Mouse (Mus musculus): ENCODE results near the gene Klf2. TPM values are rescaled to one million over a fixed set of nuclear protein-coding genes. Genes with fewer than 3 reads are reported as not detected.
A peak's percentile ranks its signal among the peaks of the same experiment; 100 is the strongest.

Klf2 gene
- 2.7 and 4.3 TPM in 2 replicates for polyA plus RNA-seq (2015; fragmentation: Nextera tagmentation; extraction: Ambion mirVana)

DNA sequence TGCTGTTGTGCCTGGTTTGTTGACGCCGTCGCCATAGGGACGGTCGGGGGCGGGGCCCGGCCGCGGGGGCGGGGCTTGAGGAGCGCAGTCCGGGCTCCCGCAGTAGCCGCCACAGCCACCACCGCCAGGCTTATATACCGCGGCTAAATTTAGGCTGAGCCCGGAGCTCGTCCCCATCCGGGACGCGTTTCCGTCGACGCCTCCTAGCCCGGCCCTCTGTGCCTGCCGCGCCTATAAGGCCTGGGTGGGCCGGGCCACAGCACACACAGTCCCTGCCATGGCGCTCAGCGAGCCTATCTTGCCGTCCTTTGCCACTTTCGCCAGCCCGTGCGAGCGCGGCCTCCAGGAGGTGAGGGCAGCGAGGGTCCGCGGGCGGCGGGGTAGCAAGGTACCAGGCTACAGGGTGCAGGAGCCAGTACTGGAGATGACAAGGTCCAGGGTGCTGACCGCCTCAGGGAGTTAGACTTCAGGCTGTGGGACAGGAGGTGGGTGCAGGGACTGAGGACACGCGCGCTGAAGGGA lies at the start of gene Klf2:
Klf2 (plus strand) TSS at position 233 of the 522 bp plus-strand sequence.
- 0% methylated on average over 44 of the region's 46 CpGs for whole genome bisulfite sequencing
- Histone ChIP-seq H3K36me3 (no peaks in the 10 kb centered on the region), H3K4me1 (replicated peaks) (peaks cover 27% of the 10 kb centered on the region), H3K4me3 (replicated peaks) (peak within 1 kb of the TSS; percentile 50), H3K9me3 (no peaks in the 10 kb centered on the region), H3K9ac (replicated peaks) (peak within 1 kb of the TSS; percentile 59), H3K4me2 (replicated peaks) (peak within 1 kb of the TSS; percentile 81), H3K27ac (no peak within 1 kb of the TSS), H3K27me3 (peaks cover 60% of the 10 kb centered on the region)
- ATAC-seq, result peak; percentile 95

- H3K9me3 ChIP-seq, result no peaks in the 10 kb centered on the region
- WGBS, result 87% methylated on average over 12 of the region's 12 CpGs
- H3K27ac ChIP-seq, result no peak overlapping the region
- no peak for ATAC-seq
- no peaks in the 10 kb centered on the region for H3K27me3 ChIP-seq
- H3K4me2 ChIP-seq (replicated peaks), result no peak overlapping the region
- H3K36me3 ChIP-seq, result no peaks in the 10 kb centered on the region
- no peak overlapping the region for H3K9ac ChIP-seq (replicated peaks)
- no peak overlapping the region for H3K4me3 ChIP-seq (replicated peaks)
- no peaks in the 10 kb centered on the region for H3K4me1 ChIP-seq (replicated peaks)
These were observed 48.2 kb upstream of the Klf2 start for GRCm38 (mm10) chr8:72270606-72271005.

GRCm38 (mm10) chr8:72271051-72271660 lies 47.7 kb upstream of the Klf2 start:
- Histone ChIP-seq H3K4me2 (replicated peaks) (no peak overlapping the region), H3K9me3 (no peaks in the 10 kb centered on the region), H3K4me3 (replicated peaks) (no peak overlapping the region), H3K9ac (replicated peaks) (no peak overlapping the region), H3K27ac (no peak overlapping the region), H3K36me3 (no peaks in the 10 kb centered on the region), H3K4me1 (replicated peaks) (no peaks in the 10 kb centered on the region), H3K27me3 (no peaks in the 10 kb centered on the region)
- WGBS, result 83% methylated on average over 11 of the region's 11 CpGs
- ATAC-seq, result no peak

DNA sequence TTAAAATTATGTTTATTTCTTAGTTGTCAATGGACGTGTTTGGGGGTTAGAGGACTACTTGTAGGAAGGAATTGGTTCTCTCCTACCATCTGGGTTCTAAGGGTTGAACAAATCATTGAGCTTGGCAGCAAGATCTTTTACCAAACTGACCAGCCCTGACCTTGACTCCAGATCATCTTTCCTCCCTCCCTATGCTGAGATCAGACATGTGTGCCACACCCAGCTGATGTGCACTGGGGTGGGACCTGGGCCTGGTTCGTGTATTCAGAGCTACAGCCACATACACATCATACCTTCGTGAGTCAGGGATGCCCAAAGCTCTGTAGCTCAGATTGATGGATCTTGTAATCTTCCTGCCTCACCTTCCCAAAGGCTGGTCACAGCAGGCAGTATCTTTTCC lies 47.1 kb upstream of the Klf2 start:
- Histone ChIP-seq H3K9me3 (no peaks in the 10 kb centered on the region), H3K27ac (no peak overlapping the region), H3K9ac (replicated peaks) (no peak overlapping the region), H3K4me2 (replicated peaks) (no peak overlapping the region), H3K36me3 (no peaks in the 10 kb centered on the region), H3K4me1 (replicated peaks) (no peaks in the 10 kb centered on the region), H3K27me3 (no peaks in the 10 kb centered on the region), H3K4me3 (replicated peaks) (no peak overlapping the region)
- WGBS, result 71% methylated on average over 3 of the region's 3 CpGs
- ATAC-seq, result no peak

DNA sequence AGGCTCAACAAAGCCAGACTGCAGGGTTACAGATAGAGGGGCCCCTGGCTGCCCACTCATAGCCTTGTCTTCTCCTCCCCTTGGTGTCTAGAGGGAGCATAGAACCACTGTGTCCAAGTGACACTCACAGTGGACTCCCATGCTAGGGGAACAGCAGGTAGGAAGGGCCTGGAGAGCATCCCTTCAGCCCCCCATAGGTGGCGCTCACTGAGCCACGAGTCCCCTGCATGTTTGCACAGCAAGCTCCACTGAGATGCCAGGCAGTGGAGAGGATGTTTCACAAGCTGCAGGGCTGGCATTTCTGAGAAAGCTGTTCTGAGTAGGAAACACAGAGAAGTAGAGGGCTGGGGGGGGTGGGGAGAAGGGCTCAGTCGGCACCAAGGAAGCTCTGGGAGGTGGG lies 46.5 kb upstream of the Klf2 start:
- Histone ChIP-seq H3K4me3 (replicated peaks) (no peak overlapping the region), H3K27me3 (no peaks in the 10 kb centered on the region), H3K4me1 (replicated peaks) (no peaks in the 10 kb centered on the region), H3K9me3 (no peaks in the 10 kb centered on the region), H3K4me2 (replicated peaks) (no peak overlapping the region), H3K9ac (replicated peaks) (no peak overlapping the region), H3K36me3 (no peaks in the 10 kb centered on the region), H3K27ac (no peak overlapping the region)
- 15% methylated on average over 3 of the region's 3 CpGs for WGBS
- ATAC-seq, result peak; percentile 24; the same call in 1 of the 2 replicates

DNA sequence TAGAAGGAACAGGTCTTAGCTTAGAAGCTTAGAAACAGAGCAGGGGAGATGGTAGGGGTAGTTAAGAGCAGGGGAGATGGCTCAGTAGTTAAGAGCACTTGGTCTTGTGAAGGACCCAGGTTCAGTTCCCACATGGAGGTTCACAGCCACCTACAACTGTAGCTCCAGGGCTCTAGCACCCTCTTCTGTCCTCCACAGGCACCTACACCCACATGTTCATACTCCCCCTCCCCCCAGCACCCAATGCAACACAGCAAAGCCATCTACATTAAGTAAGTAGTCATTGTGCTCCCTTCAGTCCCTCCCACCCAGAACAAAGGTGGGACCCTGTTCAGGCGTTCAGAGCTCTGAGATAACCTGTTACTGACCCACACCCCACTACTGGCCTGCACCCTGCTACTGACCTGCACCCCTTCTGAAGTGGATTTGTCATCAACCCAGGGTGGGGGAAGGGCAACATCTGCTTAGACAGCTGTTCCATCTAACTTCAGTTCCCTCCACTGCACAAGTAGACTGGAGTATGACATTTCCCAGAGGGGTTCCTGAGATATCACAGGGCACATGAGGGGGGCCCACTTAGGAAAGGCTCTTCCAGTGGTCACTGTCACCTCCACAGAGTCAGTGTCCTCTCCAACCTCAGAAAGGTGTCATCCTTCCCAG lies 45.6 kb upstream of the Klf2 start:
- H3K27ac ChIP-seq, result no peak overlapping the region
- no peaks in the 10 kb centered on the region for H3K9me3 ChIP-seq
- no peak overlapping the region for H3K4me3 ChIP-seq (replicated peaks)
- no peak for ATAC-seq
- H3K4me1 ChIP-seq (replicated peaks), result no peaks in the 10 kb centered on the region
- no peaks in the 10 kb centered on the region for H3K27me3 ChIP-seq
- no peak overlapping the region for H3K4me2 ChIP-seq (replicated peaks)
- no peak overlapping the region for H3K9ac ChIP-seq (replicated peaks)
- H3K36me3 ChIP-seq, result no peaks in the 10 kb centered on the region
- 79% methylated on average over 1 of the region's 1 CpGs for WGBS

GRCm38 (mm10) chr8:72273807-72274206 lies 45.0 kb upstream of the Klf2 start:
- Histone ChIP-seq H3K9me3 (no peaks in the 10 kb centered on the region), H3K9ac (replicated peaks) (no peak overlapping the region), H3K36me3 (no peaks in the 10 kb centered on the region), H3K4me3 (replicated peaks) (no peak overlapping the region), H3K27me3 (no peaks in the 10 kb centered on the region), H3K4me2 (replicated peaks) (no peak overlapping the region), H3K27ac (no peak overlapping the region), H3K4me1 (replicated peaks) (no peaks in the 10 kb centered on the region)
- 83% methylated on average over 5 of the region's 5 CpGs for WGBS
- ATAC-seq, result no peak

DNA sequence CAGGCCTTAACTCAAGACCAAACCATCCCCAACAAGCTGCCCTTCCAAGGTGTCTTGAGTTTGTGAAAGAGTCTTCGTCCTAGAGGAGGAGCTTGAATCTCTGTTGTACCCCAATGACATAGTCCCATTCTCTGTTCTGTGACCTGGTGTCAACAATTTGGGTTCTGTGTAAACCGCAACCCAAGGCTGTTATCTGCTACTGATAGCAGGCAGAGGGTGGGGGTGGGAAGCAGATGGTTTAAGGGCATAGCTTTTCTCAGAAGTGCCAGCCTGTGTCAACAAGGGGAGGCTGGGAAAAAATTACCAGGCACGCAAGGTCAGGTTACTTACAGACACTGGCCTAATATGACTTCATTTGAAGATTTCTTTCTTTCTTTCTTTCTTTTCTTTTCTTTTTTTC lies 41.6 kb upstream of the Klf2 start:
- WGBS, result 89% methylated on average over 3 of the region's 3 CpGs
- H3K9ac ChIP-seq (replicated peaks), result no peak overlapping the region

DNA sequence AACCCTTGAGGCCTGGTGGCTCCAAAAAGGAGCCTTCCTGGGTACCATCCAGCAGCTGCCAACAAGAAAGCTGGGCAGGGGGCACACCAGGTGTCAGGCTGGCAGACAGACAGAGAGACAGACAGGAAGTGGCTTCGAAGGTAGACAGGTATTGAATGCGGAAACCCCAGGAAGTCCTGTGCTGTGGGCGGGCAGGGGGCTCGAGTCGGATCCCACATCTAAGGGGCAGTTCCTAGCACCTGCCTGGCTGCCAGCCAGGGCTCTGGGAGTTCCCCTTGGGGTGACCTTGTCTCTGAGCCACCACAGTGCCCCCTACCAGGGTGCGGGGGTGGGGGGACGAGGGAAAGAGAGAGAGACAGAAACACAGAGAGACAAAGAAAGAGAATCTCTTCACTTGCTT lies 39.7 kb upstream of the Klf2 start:
- no peaks in the 10 kb centered on the region for H3K36me3 ChIP-seq
- 0 out of 2 replicates have a peak, but pooled peaks cover 3% of the 10 kb centered on the region for H3K4me1 ChIP-seq (replicated peaks)
- no peak for ATAC-seq
- H3K4me2 ChIP-seq (replicated peaks), result no peak overlapping the region
- 80% methylated on average over 7 of the region's 7 CpGs for WGBS
- no peak overlapping the region for H3K27ac ChIP-seq
- no peaks in the 10 kb centered on the region for H3K27me3 ChIP-seq
- H3K9ac ChIP-seq (replicated peaks), result no peak overlapping the region
- H3K9me3 ChIP-seq, result no peaks in the 10 kb centered on the region
- H3K4me3 ChIP-seq (replicated peaks), result no peak overlapping the region

More for the DNA sequence above, 41.6 kb upstream of the Klf2 start:
- Histone ChIP-seq H3K27ac (no peak overlapping the region), H3K4me3 (replicated peaks) (no peak overlapping the region), H3K27me3 (no peaks in the 10 kb centered on the region), H3K4me1 (replicated peaks) (0 out of 2 replicates have a peak, but pooled peaks cover 3% of the 10 kb centered on the region), H3K4me2 (replicated peaks) (no peak overlapping the region), H3K36me3 (no peaks in the 10 kb centered on the region), H3K9me3 (no peaks in the 10 kb centered on the region)
- no peak for ATAC-seq

GRCm38 (mm10) chr8:72281634-72282033 lies 37.2 kb upstream of the Klf2 start:
- Histone ChIP-seq H3K4me3 (replicated peaks) (no peak overlapping the region), H3K27me3 (no peaks in the 10 kb centered on the region), H3K4me2 (replicated peaks) (no peak overlapping the region), H3K36me3 (no peaks in the 10 kb centered on the region), H3K9me3 (no peaks in the 10 kb centered on the region), H3K9ac (replicated peaks) (no peak overlapping the region), H3K4me1 (replicated peaks) (0 out of 2 replicates have a peak, but pooled peaks cover 3% of the 10 kb centered on the region), H3K27ac (no peak overlapping the region)
- 56% methylated on average over 3 of the region's 3 CpGs for WGBS
- no peak for ATAC-seq

DNA sequence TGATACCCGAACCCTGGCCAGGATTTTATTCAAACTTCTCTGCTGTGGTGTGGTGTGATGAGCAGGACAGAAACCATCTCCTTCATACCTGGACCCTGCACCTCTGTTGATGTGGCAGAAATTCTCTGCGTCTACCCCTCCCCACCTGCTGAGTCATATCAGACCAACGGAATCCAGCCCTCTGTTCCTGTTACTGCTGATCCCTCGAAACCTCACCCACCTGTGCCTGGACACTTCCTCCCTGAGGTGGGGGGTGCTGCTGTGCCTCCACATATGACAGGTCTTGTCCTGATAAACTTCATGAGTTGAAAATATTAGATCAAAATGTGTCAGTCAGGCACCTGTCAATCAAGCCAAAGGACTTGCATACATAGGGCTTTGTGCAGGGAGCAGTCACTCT lies 33.5 kb upstream of the Klf2 start:
- Histone ChIP-seq H3K4me2 (replicated peaks) (no peak overlapping the region), H3K9me3 (no peaks in the 10 kb centered on the region), H3K27me3 (no peaks in the 10 kb centered on the region), H3K4me1 (replicated peaks) (0 out of 2 replicates have a peak, but pooled peaks cover 3% of the 10 kb centered on the region), H3K4me3 (replicated peaks) (no peak overlapping the region), H3K36me3 (no peaks in the 10 kb centered on the region), H3K27ac (no peak overlapping the region), H3K9ac (replicated peaks) (no peak overlapping the region)
- WGBS, result 83% methylated on average over 4 of the region's 4 CpGs
- no peak for ATAC-seq

- Histone ChIP-seq H3K4me2 (replicated peaks) (no peak overlapping the region), H3K9ac (replicated peaks) (no peak overlapping the region), H3K4me3 (replicated peaks) (no peak overlapping the region), H3K4me1 (replicated peaks) (no peaks in the 10 kb centered on the region), H3K9me3 (no peaks in the 10 kb centered on the region), H3K27me3 (no peaks in the 10 kb centered on the region), H3K36me3 (no peaks in the 10 kb centered on the region), H3K27ac (no peak overlapping the region)
- ATAC-seq, result no peak
These were observed 29.8 kb upstream of the Klf2 start for GRCm38 (mm10) chr8:72289051-72289450.
